Comparison of ENCODE assay signal across 10 mouse cellular contexts in genomic region chr2:38346881-38347764, GRCm38 (mm10). TPM values are rescaled to one million over a fixed set of nuclear protein-coding genes. Genes with fewer than 3 reads are reported as not detected.
DNase-seq lines count a peak whose midpoint lies in the region; ATAC-seq and TF ChIP-seq lines count a peak whose summit lies in the region.
"Had no signal": no experiment of that assay in that cellular context is flagged by ENCODE, and none has a peak within 500 bp of the region (broad histone marks: within the 10 kb centered on the region; RNA-seq: fewer than 3 reads in every experiment).

No protein-coding gene starts in this region.

- DNase-seq in lung, embryonic 14.5 days, result peak; percentile 21
- DNase-seq in lung, postnatal 0 days (ENCODE audit: low spot score), result no peak
- DNase-seq in liver, postnatal 0 days, result no peak
- no peak for DNase-seq in cerebellum, postnatal 36 days
- DNase-seq: cerebellum, adult 9-10 months; lung, postnatal 36 days; right cerebral cortex, adult 18-20 months had no signal

- H3K27me3 ChIP-seq in lung, embryonic 14.5 days (ENCODE audit: insufficient read depth, low read length), result peaks cover 100% of the 10 kb centered on the region
- H3K27me3 ChIP-seq in lung, postnatal 0 days (replicated peaks; ENCODE audit: insufficient read depth, low read length), result peaks cover 99% of the 10 kb centered on the region
- H3K27me3 ChIP-seq in forebrain, embryonic 16.5 days (replicated peaks; ENCODE audit: control insufficient read depth, insufficient read depth, low read length), result no peaks in the 10 kb centered on the region; the same call in none of the 2 replicates
- H3K27me3 ChIP-seq in liver, postnatal 0 days (ENCODE audit: insufficient read depth, low read length), result peaks cover 98% of the 10 kb centered on the region

- H3K9me3 ChIP-seq in lung, embryonic 14.5 days (ENCODE audit: low read depth, low read length), result no peaks in the 10 kb centered on the region
- H3K9me3 ChIP-seq in lung, postnatal 0 days (ENCODE audit: low read length), result no peaks in the 10 kb centered on the region
- H3K9me3 ChIP-seq in forebrain, embryonic 16.5 days (ENCODE audit: control insufficient read depth, low read length), result no peaks in the 10 kb centered on the region
- H3K9me3 ChIP-seq in liver, postnatal 0 days (ENCODE audit: low read length), result no peaks in the 10 kb centered on the region

- peaks cover 3% of the 10 kb centered on the region; the same call in 1 of the 2 replicates for H3K4me1 ChIP-seq in lung, embryonic 14.5 days (ENCODE audit: insufficient read depth)
- H3K4me1 ChIP-seq in lung, postnatal 0 days (ENCODE audit: insufficient read depth, low read depth, low read length), result peaks cover 5% of the 10 kb centered on the region
- H3K4me1 ChIP-seq in forebrain, embryonic 16.5 days (replicated peaks; ENCODE audit: control insufficient read depth, insufficient read depth, low read length), result peaks cover 62% of the 10 kb centered on the region
- peaks cover 16% of the 10 kb centered on the region for H3K4me1 ChIP-seq in liver, postnatal 0 days (ENCODE audit: insufficient read depth)

- no peak overlapping the region for H3K4me3 ChIP-seq in lung, embryonic 14.5 days (ENCODE audit: low read depth, low read length)
- H3K4me3 ChIP-seq in lung, postnatal 0 days (ENCODE audit: low read depth, low read length), result no peak overlapping the region
- H3K4me3 ChIP-seq in forebrain, embryonic 16.5 days (replicated peaks; ENCODE audit: low read length), result peak overlapping the region; percentile 54
- H3K4me3 ChIP-seq in liver, postnatal 0 days (ENCODE audit: low read depth, low read length), result peak overlapping the region; percentile 40; the same call in 1 of the 2 replicates

- H3K36me3 ChIP-seq in lung, embryonic 14.5 days (ENCODE audit: insufficient read depth), result no peaks in the 10 kb centered on the region
- H3K36me3 ChIP-seq in lung, postnatal 0 days (ENCODE audit: insufficient read depth, low read length), result no peaks in the 10 kb centered on the region
- H3K36me3 ChIP-seq in forebrain, embryonic 16.5 days (ENCODE audit: control insufficient read depth, insufficient read depth), result no peaks in the 10 kb centered on the region
- no peaks in the 10 kb centered on the region for H3K36me3 ChIP-seq in liver, postnatal 0 days (replicated peaks; ENCODE audit: insufficient read depth, low read length)

- no peak overlapping the region for H3K27ac ChIP-seq in lung, embryonic 14.5 days (ENCODE audit: low read depth)
- no peak overlapping the region for H3K27ac ChIP-seq in lung, postnatal 0 days (ENCODE audit: low read length)
- peak overlapping the region; percentile 96 for H3K27ac ChIP-seq in forebrain, embryonic 16.5 days (ENCODE audit: low read length)
- peak overlapping the region; percentile 16; the same call in 1 of the 2 replicates for H3K27ac ChIP-seq in liver, postnatal 0 days (ENCODE audit: low read depth)

- under 1% methylated on average over 15 of the region's 15 CpGs for WGBS in lung, embryonic 14.5 days
- WGBS in lung, postnatal 0 days, result 2% methylated on average over 15 of the region's 15 CpGs
- WGBS in forebrain, embryonic 16.5 days, result 7% methylated on average over 15 of the region's 15 CpGs
- 2% methylated on average over 15 of the region's 15 CpGs for WGBS in liver, postnatal 0 days (ENCODE audit: insufficient replicate concordance)

- ATAC-seq in lung, embryonic 14.5 days (ENCODE audit: insufficient read depth), result no peak
- no peak for ATAC-seq in lung, postnatal 0 days
- no peak for ATAC-seq in forebrain, embryonic 16.5 days
- no peak for ATAC-seq in liver, postnatal 0 days
- ATAC-seq in CD4-positive, CD25-positive, alpha-beta regulatory T cell, adult 4 months, result no peak
- no peak for ATAC-seq in inflammation-experienced regulatory T-cells, adult 6 months

- no peak for TF ChIP-seq EP300 in lung, postnatal 0 days (IDR thresholded peaks at IDR 0.05)
- TF ChIP-seq EP300 in liver, postnatal 0 days (IDR thresholded peaks at IDR 0.05; ENCODE audit: low read depth), result no peak

- H3K9ac ChIP-seq in lung, embryonic 14.5 days, result no peak overlapping the region
- no peak overlapping the region for H3K9ac ChIP-seq in lung, postnatal 0 days (replicated peaks; ENCODE audit: low read depth)
- peak overlapping the region; percentile 92 for H3K9ac ChIP-seq in forebrain, embryonic 16.5 days (replicated peaks; ENCODE audit: low read depth, low read length)
- H3K9ac ChIP-seq in liver, postnatal 0 days (replicated peaks), result no peak overlapping the region

- TF ChIP-seq CTCF in lung, embryonic 14.5 days (IDR thresholded peaks at IDR 0.05; ENCODE audit: low read depth), result no peak
- TF ChIP-seq CTCF in lung, postnatal 0 days (IDR thresholded peaks at IDR 0.05), result no peak
- TF ChIP-seq CTCF in liver, postnatal 0 days (IDR thresholded peaks at IDR 0.05; ENCODE audit: low read depth), result no peak

- H3K4me2 ChIP-seq in lung, embryonic 14.5 days, result no peak overlapping the region
- no peak overlapping the region for H3K4me2 ChIP-seq in lung, postnatal 0 days (replicated peaks; ENCODE audit: low read depth, low read length)
- H3K4me2 ChIP-seq in forebrain, embryonic 16.5 days (ENCODE audit: low read length), result peak overlapping the region; percentile 94
- H3K4me2 ChIP-seq in liver, postnatal 0 days (ENCODE audit: low read depth, low read length), result peak overlapping the region; percentile 66; the same call in 1 of the 2 replicates

RNA-seq across cellular contexts. Expression of gene Lhx2, which starts 8.0 kb away (rescaled TPM):
- polyA plus RNA-seq in lung, embryonic 14.5 days (2014; fragmentation: Nextera tagmentation; extraction: Ambion mirVana), result 0.20 and 0.39 TPM in 2 replicates
- not detected in 2 replicates for polyA plus RNA-seq in lung, postnatal 0 days (2015; fragmentation: Nextera tagmentation; extraction: Ambion mirVana)
- 69.7 and 90.4 TPM in 2 replicates for polyA plus RNA-seq in forebrain, embryonic 16.5 days (2015; fragmentation: Nextera tagmentation; extraction: Ambion mirVana)
- 1.7 and 2.8 TPM in 2 replicates for polyA plus RNA-seq in liver, postnatal 0 days (2015; fragmentation: Nextera tagmentation; extraction: Ambion mirVana)
- not detected for polyA plus RNA-seq in CD4-positive, CD25-positive, alpha-beta regulatory T cell, adult 4 months (2017; shearing (Covaris generic))
- under 1 TPM in 1 of 3 experiments, not detected in 2; 0.13 TPM for polyA plus RNA-seq in inflammation-experienced regulatory T-cells, adult 6 months (2017; shearing (Covaris generic))

RNA-seq across cellular contexts. Expression of gene Dennd1a, which starts 59.9 kb away (rescaled TPM):
- polyA plus RNA-seq in lung, embryonic 14.5 days (2014; fragmentation: Nextera tagmentation; extraction: Ambion mirVana), result 10.2 and 11.5 TPM in 2 replicates
- 4.4 and 5.5 TPM in 2 replicates for polyA plus RNA-seq in lung, postnatal 0 days (2015; fragmentation: Nextera tagmentation; extraction: Ambion mirVana)
- polyA plus RNA-seq in forebrain, embryonic 16.5 days (2015; fragmentation: Nextera tagmentation; extraction: Ambion mirVana), result 15.1 and 19.5 TPM in 2 replicates
- 3.6 and 3.8 TPM in 2 replicates for polyA plus RNA-seq in liver, postnatal 0 days (2015; fragmentation: Nextera tagmentation; extraction: Ambion mirVana)
- 10 to 100 TPM; 10.9 to 19.5 TPM for polyA plus RNA-seq in CD4-positive, CD25-positive, alpha-beta regulatory T cell, adult 4 months (2017; shearing (Covaris generic))
- 10 to 100 TPM in 2 of 3 experiments, 1 to 10 TPM in 1; 9.3 to 16.0 (median 14.6) TPM for polyA plus RNA-seq in inflammation-experienced regulatory T-cells, adult 6 months (2017; shearing (Covaris generic))

Comparison
In these comparisons a context has a peak if more than half of its experiments do, and no peak if none do; other contexts are left out.
1. H3K27ac ChIP-seq: peak in forebrain, embryonic 16.5 days (single experiment) and liver, postnatal 0 days (single experiment); none in lung, embryonic 14.5 days (single experiment) and lung, postnatal 0 days (single experiment).
2. H3K4me2 ChIP-seq: peak in forebrain, embryonic 16.5 days (single experiment) and liver, postnatal 0 days (single experiment); none in lung, embryonic 14.5 days (single experiment) and lung, postnatal 0 days (single experiment).
3. H3K4me3 ChIP-seq: peak in forebrain, embryonic 16.5 days (single experiment) and liver, postnatal 0 days (single experiment); none in lung, embryonic 14.5 days (single experiment) and lung, postnatal 0 days (single experiment).
4. RNA of gene Lhx2, which starts 8.0 kb away (polyA plus RNA-seq): 69.7 to 90.4 TPM in forebrain, embryonic 16.5 days; 1.7 to 2.8 TPM in liver, postnatal 0 days, 0.20 to 0.39 TPM in lung, embryonic 14.5 days, not detected in CD4-positive, CD25-positive, alpha-beta regulatory T cell, adult 4 months, not detected in lung, postnatal 0 days and 0.13 TPM in inflammation-experienced regulatory T-cells, adult 6 months; every median in the first group is over 10 times any median in the second.